Mouse (Mus musculus): ENCODE data around the gene Pnpla1.

DNA sequence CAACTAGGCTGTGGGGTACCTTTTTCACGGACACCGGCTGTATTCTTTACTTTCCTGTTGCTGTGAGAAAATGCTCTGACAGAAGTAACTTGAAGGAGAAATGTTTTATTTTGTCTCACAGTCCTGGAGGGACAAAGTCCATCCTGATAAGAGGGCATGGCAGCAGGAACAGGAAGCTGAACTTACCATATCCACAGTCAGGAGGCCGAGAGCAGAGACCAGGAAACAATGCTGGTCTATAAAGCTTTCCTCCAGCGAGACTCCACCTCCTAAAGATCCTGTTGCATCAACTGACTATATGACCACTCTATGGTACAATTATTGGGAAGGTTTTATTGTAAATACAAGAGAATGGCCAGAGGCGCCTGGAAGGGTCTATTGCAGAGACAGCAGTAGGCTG lies 14.5 kb upstream of the Pnpla1 start:
- TF ChIP-seq CTCF (IDR thresholded peaks at IDR 0.05; ENCODE audit: borderline replicate concordance, insufficient read depth, low read depth, low read length): no peak
- no peak for TF ChIP-seq POLR2A (IDR thresholded peaks at IDR 0.05; ENCODE audit: borderline replicate concordance, insufficient read depth, low read length)
